Mouse (Mus musculus) neural tube, embryonic 15.5 days (tissue): Measurements from ENCODE around the gene Tnrc6c. TPM values are rescaled to one million over a fixed set of nuclear protein-coding genes. Genes with fewer than 3 reads are reported as not detected.

ENCODE experiments used
- ATAC-seq: fragments of 200-750 bp; cut with Nextera tagmentation; 2 replicates; pipeline ENCODE4 v1.8.0; 2017; ENCODE audit warnings: mild to moderate bottlenecking, moderate TSS enrichment, moderate library complexity; ENCODE audit not compliant: low FRiP score
- H3K27ac ChIP-seq: fragments of 300-500 bp; sonication (generic); replicated peaks from 2 replicates; pipeline ENCODE4 v1.5.1; 2015; ENCODE audit warnings: mild to moderate bottlenecking, inconsistent platforms
- H3K27me3 ChIP-seq: fragments of 300-500 bp; sonication (generic); replicated peaks from 2 replicates; pipeline ENCODE4 v1.6.1; 2015; ENCODE audit warnings: inconsistent platforms
- H3K36me3 ChIP-seq: fragments of 300-500 bp; sonication (generic); 2 replicates; pipeline ENCODE4 v1.6.1; 2015; ENCODE audit warnings: inconsistent platforms
- H3K4me1 ChIP-seq: fragments of 300-500 bp; sonication (generic); 2 replicates; pipeline ENCODE4 v1.6.1; 2015; ENCODE audit warnings: inconsistent platforms
- H3K4me2 ChIP-seq: fragments of 300-500 bp; sonication (generic); 2 replicates; pipeline ENCODE4 v1.6.1; 2015; ENCODE audit warnings: inconsistent platforms, mild to moderate bottlenecking, moderate library complexity
- H3K4me3 ChIP-seq: fragments of 300-500 bp; sonication (generic); replicated peaks from 2 replicates; pipeline ENCODE4 v1.5.1; 2015; ENCODE audit warnings: mild to moderate bottlenecking, inconsistent platforms
- H3K9ac ChIP-seq: fragments of 300-500 bp; sonication (generic); replicated peaks from 2 replicates; pipeline ENCODE4 v1.6.1; 2015; ENCODE audit warnings: mild to moderate bottlenecking, inconsistent platforms
- H3K9me3 ChIP-seq: fragments of 300-500 bp; sonication (generic); replicated peaks from 2 replicates; pipeline ENCODE4 v1.6.1; 2016; ENCODE audit warnings: inconsistent platforms
- WGBS: fragments of 180-500 bp; shearing (Covaris S2); methylation state at CpG from one replicate; pipeline ENCODE4 v1.1.7; 2015; ENCODE audit warnings: mixed read lengths; 5-methylcytosine and 5-hydroxymethylcytosine counted together
- polyA plus RNA-seq: library from polyadenylated mRNA; unstranded; fragments of >200 nt; fragmentation: Nextera tagmentation; extraction: Ambion mirVana; gene quantifications from 2 replicates; pipeline ENCODE4 v1.2.1, GENCODE M21; 2015

Tnrc6c gene
- polyA plus RNA-seq, 1 experiment from 2014 or later, result 23.6 TPM

DNA sequence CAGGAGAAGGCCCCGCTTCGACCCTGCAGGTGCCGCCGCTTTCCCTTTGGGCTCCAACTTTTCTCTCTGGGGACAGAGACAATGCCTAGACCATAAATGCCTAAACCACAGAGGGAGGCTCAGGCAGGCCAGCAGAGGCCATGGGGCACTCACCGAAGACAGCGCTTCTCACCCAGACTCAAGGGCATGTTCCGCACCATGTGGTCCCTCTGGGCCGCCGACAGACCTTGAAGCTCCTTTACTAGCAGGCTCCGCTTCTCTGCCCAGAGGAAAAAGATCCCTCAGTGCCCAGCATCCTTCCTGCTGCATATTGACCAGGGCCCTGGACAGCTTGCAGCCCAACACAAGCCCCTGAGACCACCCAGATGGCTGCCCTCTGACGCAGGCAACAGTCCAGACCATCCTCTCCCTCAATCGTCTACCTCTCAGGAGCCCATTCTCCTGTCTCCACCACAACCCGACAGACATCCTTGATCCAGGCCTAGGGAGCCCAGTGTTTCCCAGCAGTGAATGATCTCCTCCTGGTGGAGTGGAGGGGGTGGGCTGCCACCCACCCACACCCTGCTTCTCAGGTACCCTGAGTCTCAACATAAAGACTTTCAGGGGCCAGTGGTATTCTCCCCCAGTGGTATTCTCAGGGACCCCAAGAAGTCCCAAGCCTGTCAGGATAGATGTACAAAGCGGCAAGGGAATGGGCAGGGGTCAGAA, 122.2 kb downstream of the Tnrc6c start:
- H3K4me3 ChIP-seq, result no peak overlapping the region
- no peak overlapping the region for H3K27ac ChIP-seq
- H3K36me3 ChIP-seq, result no peaks in the 10 kb centered on the region
- no peak overlapping the region for H3K4me2 ChIP-seq
- H3K9me3 ChIP-seq, result no peaks in the 10 kb centered on the region
- H3K27me3 ChIP-seq, result peaks cover 15% of the 10 kb centered on the region
- peaks cover 28% of the 10 kb centered on the region for H3K4me1 ChIP-seq
- WGBS, result 85% methylated on average over 14 of the region's 14 CpGs
- no peak for ATAC-seq
- no peak overlapping the region for H3K9ac ChIP-seq

DNA sequence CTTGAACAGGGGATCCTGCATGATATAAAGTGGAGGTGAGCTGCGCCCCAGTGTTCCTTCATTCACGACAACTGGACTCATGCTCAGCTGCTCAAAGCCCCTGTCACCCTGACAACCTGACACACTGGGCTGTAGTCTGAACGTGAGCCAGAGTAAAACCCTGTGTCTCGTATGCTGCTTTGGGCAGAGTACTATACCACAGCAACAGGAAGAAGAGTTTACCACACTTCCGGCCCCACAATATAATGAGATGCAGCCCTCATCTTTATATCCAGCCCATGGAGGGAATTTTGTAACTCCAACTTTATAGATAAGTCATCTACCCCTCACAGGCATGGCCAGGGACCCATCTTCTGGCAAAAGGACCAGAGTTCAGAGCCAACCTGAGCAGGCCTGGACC, 123.0 kb downstream of the Tnrc6c start:
- peaks cover 35% of the 10 kb centered on the region for H3K4me1 ChIP-seq

DNA sequence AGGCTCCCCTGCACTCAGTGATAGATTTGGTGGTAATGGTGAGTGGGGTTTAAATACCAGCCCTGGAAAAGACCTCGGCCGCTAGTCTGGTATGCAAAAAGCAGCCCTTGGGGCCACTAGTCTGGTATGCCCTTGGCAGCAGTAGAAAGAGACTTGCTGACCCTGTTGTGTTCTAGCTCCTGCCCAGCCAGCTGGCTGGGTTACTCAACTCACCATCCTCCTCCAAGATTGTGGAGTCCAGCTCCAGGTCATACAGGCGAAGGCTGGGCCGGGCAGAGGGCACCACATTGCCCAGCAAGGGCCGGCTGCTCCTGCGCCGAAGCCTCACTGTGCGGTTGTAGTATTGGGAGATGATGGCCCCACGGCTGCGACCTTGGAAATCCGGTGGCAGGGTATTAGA, 123.9 kb downstream of the Tnrc6c start:
- no peaks in the 10 kb centered on the region for H3K9me3 ChIP-seq
- no peak for ATAC-seq
- no peaks in the 10 kb centered on the region for H3K36me3 ChIP-seq
- H3K4me3 ChIP-seq, result no peak overlapping the region
- peaks cover 39% of the 10 kb centered on the region for H3K4me1 ChIP-seq
- WGBS, result 94% methylated on average over 11 of the region's 11 CpGs
- no peak overlapping the region for H3K4me2 ChIP-seq
- no peak overlapping the region for H3K9ac ChIP-seq
- no peak overlapping the region for H3K27ac ChIP-seq
- H3K27me3 ChIP-seq, result peaks cover 27% of the 10 kb centered on the region

More for the DNA sequence above, 123.0 kb downstream of the Tnrc6c start:
- H3K27me3 ChIP-seq, result peaks cover 24% of the 10 kb centered on the region
- no peak for ATAC-seq
- 79% methylated on average over 5 of the region's 5 CpGs for WGBS
- no peak overlapping the region for H3K4me3 ChIP-seq
- H3K27ac ChIP-seq, result no peak overlapping the region
- H3K9ac ChIP-seq, result no peak overlapping the region
- H3K9me3 ChIP-seq, result no peaks in the 10 kb centered on the region
- no peak overlapping the region for H3K4me2 ChIP-seq
- no peaks in the 10 kb centered on the region for H3K36me3 ChIP-seq

DNA sequence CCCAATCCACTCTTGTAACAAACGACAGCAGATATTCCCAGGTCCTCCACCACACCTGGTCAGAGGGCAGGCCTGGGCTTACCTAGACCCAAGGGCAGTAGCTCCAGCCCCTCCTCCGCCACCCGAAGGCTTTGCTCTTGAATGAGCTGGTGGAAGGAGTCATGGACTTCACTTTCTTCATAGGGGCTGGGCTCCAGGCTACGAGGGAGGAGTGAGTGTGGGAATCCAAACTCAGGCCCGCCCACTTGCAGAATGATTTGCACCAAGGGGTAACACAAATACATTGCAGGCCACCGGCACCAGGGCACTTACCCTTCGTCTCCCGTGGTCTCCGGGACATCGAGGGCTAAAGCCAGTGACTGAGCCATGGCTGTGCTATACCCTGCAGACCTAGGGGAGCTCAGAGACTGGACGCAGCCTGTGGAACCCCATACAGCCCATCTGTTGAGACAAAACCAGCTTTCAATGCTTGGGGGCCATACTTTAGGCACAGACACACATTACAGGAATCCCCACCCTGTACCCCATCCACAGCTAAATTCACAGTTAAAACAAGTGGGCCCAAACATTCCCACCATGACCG, 124.9 kb downstream of the Tnrc6c start:
- peak overlapping the region; percentile 59 for H3K4me2 ChIP-seq
- H3K9me3 ChIP-seq, result no peaks in the 10 kb centered on the region
- H3K27me3 ChIP-seq, result peaks cover 31% of the 10 kb centered on the region
- H3K36me3 ChIP-seq, result no peaks in the 10 kb centered on the region
- no peak overlapping the region for H3K9ac ChIP-seq
- H3K4me3 ChIP-seq, result 0 out of 2 replicates have a peak overlapping the region, but pooled peaks have one; percentile 27
- H3K4me1 ChIP-seq, result peaks cover 44% of the 10 kb centered on the region
- H3K27ac ChIP-seq, result peak overlapping the region; percentile 51
- WGBS, result 54% methylated on average over 12 of the region's 12 CpGs
- ATAC-seq, result no peak

DNA sequence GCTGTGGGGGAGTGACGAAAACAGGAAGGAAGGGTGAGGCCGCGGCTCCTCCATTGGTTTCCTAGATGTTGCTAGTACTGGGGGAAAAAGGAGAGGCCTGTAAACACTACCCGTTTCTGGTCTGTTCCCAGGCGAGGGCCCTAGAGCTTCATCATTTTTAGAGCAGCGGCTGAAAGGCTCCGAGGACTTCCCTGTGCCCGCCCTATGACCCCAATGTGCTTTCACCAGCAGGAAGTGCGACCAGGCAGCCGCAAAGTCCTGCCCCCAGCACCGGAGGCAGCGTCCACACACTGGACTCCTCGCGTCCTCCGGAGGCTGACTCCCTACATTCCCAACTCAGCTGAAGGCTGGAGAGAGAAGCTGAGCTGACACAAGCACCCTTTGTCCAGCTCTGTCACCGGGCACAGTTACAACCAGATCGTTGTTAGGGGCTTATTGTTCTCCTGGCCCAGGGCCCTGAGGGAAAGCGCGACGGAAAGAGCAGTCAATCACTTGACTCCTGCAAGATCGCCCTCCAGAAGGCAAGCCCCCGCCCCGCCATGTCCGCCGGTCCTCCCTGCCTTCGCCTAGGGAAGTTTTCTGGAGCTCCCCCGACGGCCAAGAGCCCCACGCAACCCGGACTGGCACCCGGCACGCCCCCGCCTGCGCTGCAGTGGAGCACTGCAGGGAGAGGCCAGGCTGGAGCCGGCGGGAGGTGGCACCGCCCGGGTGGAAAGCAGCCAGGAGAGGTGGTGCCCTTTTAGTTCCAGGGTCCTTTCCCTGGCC, 125.5 kb downstream of the Tnrc6c start:
- peak; percentile 28; the same call in 1 of the 2 replicates for ATAC-seq
- peaks cover 33% of the 10 kb centered on the region for H3K27me3 ChIP-seq
- H3K9me3 ChIP-seq, result no peaks in the 10 kb centered on the region
- H3K27ac ChIP-seq, result peak overlapping the region; percentile 51
- peak overlapping the region; percentile 33; the same call in 1 of the 2 replicates for H3K9ac ChIP-seq
- WGBS, result 3% methylated on average over 38 of the region's 38 CpGs
- no peaks in the 10 kb centered on the region for H3K36me3 ChIP-seq
- H3K4me2 ChIP-seq, result peak overlapping the region; percentile 59
- peak overlapping the region; percentile 27 for H3K4me3 ChIP-seq
- H3K4me1 ChIP-seq, result peaks cover 44% of the 10 kb centered on the region

DNA sequence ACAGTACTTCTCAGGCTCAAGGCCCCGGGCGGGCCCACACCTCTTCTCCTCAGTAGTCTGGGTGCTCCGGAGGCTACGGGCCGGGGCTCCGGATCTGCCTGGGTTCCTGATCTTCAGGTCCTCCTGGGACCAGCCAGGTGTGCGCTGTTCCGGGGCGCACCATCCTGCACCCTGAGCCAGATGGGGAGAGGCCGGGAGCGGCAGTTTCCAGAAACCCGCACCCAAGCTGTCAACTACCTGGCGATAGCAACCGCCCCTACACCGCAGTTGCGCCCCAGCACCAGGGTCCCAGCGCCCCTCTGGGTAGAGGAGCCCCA, 126.1 kb downstream of the Tnrc6c start:
- Histone ChIP-seq H3K27ac (peak overlapping the region; percentile 51), H3K4me3 (peak overlapping the region; percentile 27), H3K4me1 (peaks cover 44% of the 10 kb centered on the region), H3K9me3 (no peaks in the 10 kb centered on the region), H3K27me3 (peaks cover 33% of the 10 kb centered on the region), H3K4me2 (peak overlapping the region; percentile 59), H3K36me3 (no peaks in the 10 kb centered on the region), H3K9ac (peak overlapping the region; percentile 33; the same call in 1 of the 2 replicates)
- ATAC-seq, result no peak
- WGBS, result 5% methylated on average over 17 of the region's 17 CpGs

DNA sequence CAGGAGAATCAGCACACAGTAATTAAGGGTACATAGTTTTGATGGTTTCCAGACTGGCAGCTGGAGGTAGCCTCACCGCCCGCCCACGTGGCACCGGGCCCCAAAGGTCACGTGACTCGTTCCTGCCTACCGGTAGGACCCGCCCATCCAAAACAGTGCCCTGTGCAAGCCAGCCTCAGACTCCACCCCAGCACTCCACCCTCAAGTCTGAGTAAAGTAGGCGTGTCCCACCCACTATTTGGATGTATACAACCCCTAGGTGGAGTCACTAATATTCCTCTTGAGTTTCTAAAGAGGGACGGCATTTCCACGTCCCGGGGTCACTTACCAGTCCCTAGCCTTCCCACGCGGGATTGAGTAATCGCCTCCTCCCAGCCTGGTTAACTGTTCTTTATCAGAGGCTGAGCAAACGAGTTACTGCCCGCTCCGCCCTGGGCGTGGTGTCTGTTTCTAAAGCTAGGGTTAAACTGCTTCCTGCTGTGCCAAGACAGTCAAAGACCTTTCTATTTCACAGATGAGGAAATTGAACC, 126.6 kb downstream of the Tnrc6c start:
- Histone ChIP-seq H3K4me2 (peak overlapping the region; percentile 59), H3K4me1 (peaks cover 44% of the 10 kb centered on the region), H3K9me3 (no peaks in the 10 kb centered on the region), H3K27me3 (peaks cover 33% of the 10 kb centered on the region), H3K27ac (peak overlapping the region; percentile 51; the same call in 1 of the 2 replicates), H3K9ac (no peak overlapping the region), H3K4me3 (peak overlapping the region; percentile 27), H3K36me3 (no peaks in the 10 kb centered on the region)
- WGBS, result 5% methylated on average over 19 of the region's 19 CpGs
- no peak for ATAC-seq

DNA sequence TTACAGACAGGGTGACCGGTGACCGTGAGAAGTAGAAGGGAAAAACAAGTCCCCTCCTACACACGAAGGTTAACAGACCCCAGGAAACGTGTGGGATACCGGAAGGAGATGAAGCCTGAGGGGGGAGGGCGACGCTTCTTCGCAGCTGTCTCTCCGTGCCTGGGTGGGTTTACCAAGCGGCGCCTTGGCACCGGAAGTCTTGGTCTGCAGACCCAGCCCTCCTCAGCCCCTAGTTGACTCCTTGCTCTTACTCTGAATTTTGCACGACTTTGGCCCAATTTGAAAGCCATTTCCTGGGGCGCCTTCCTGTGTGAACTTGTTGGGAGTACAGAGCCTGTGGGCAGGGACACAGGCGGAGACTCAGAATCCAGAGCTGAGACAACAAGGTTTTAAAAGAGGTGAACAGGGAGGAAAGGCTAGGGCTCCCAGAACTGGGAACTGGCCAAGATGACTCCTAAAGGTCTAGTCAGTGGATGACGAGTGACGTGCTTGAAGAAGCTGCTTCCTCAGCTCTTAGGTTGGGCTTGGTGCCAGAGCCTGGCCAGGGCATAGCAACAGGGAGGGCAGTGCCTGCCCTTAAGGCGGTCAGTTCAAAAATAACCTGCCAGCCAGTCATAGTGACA, 127.2 kb downstream of the Tnrc6c start:
- 20% methylated on average over 18 of the region's 18 CpGs for WGBS
- Histone ChIP-seq H3K9ac (no peak overlapping the region), H3K4me3 (no peak overlapping the region), H3K9me3 (no peaks in the 10 kb centered on the region), H3K27me3 (peaks cover 33% of the 10 kb centered on the region), H3K27ac (peak overlapping the region; percentile 42), H3K4me1 (peaks cover 44% of the 10 kb centered on the region), H3K36me3 (no peaks in the 10 kb centered on the region), H3K4me2 (peak overlapping the region; percentile 59)
- no peak for ATAC-seq

DNA sequence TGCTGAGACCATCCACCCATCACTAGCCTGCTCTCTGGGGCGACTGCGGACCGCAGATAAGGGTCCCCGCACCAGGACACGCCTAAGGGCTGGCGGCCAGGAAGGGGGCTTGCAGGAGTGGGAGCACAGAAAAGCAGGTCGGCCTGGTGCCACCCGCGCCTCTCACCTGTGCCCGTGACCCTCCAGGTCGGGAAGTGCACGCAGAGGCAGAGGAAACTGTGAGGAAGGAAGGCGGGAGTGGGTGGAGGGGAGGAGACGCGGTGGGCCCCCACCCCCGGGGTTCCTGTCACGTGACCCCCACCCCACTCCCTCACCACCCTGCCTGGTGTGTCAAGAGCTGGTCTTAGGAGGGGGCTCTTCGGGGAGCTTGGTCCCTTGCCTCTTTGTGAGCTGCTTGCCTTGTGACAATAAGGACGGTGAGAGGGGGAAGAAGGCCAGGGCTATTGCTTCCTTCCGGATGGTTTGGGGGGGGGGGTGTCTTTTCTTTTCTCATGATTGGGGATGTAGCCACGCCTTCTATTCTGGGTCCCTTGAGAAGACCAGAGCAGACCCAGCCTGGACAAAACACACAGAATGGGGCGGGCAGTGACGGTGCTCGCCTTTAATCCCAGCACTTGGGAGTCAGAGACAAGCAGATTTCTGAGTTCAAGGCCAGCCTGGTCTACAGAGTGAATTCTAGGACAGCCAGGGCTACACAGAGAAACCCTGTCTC, 128.1 kb downstream of the Tnrc6c start, which contains the start of the genes Tmc8 and Tmc6:
Tmc8 (plus strand) TSS at position 84 of the 712 bp plus-strand sequence.
Tmc6 (minus strand) TSS at position 206 of the 712 bp plus-strand sequence.
- H3K9ac ChIP-seq, result peak within 1 kb of the TSS; percentile 8; the same call in 1 of the 2 replicates
- peak within 1 kb of the TSS; percentile 29 for H3K4me3 ChIP-seq
- H3K27me3 ChIP-seq, result peaks cover 33% of the 10 kb centered on the region
- peak within 1 kb of the TSS; percentile 42 for H3K27ac ChIP-seq
- peak within 1 kb of the TSS; percentile 59 for H3K4me2 ChIP-seq
- H3K9me3 ChIP-seq, result no peaks in the 10 kb centered on the region
- WGBS, result 41% methylated on average over 24 of the region's 24 CpGs
- ATAC-seq, result no peak
- H3K36me3 ChIP-seq, result no peaks in the 10 kb centered on the region
- H3K4me1 ChIP-seq, result peaks cover 44% of the 10 kb centered on the region

DNA sequence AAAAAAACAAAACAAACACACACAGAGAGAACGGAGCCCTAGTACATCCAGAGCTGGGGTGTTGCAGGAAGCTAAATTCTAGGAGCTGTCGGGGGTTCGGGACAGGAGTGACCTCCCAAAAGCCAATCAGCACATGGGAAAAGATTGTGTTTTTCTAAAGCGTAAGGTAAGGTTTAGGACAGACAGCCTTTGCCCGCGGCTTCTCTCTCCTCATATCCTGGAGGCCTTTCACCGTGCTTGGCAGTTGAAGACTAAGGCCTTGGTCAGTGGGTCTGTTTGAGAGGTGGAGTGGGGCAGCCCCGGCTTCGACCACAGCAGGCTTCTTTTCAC, 128.6 kb downstream of the Tnrc6c start:
- H3K4me1 ChIP-seq, result peaks cover 44% of the 10 kb centered on the region
- peaks cover 33% of the 10 kb centered on the region for H3K27me3 ChIP-seq
- no peaks in the 10 kb centered on the region for H3K36me3 ChIP-seq
- H3K27ac ChIP-seq, result no peak overlapping the region
- WGBS, result 56% methylated on average over 9 of the region's 9 CpGs
- H3K4me2 ChIP-seq, result peak overlapping the region; percentile 59
- no peak for ATAC-seq
- H3K4me3 ChIP-seq, result peak overlapping the region; percentile 29
- peak overlapping the region; percentile 8; the same call in 1 of the 2 replicates for H3K9ac ChIP-seq
- H3K9me3 ChIP-seq, result no peaks in the 10 kb centered on the region
